Mouse (Mus musculus) megakaryocyte progenitor cell, adult 5-6 weeks (primary cell): ENCODE data around the gene Car5a. TPM values are rescaled to one million over a fixed set of nuclear protein-coding genes. Genes with fewer than 3 reads are reported as not detected.
A peak's percentile ranks its signal among the peaks of the same experiment; 100 is the strongest.

Experiments
- ATAC-seq: replicated peaks from 2 replicates; pipeline ENCODE4 v1.8.0; 2016; ENCODE audit warnings: mild to moderate bottlenecking, moderate TSS enrichment, inconsistent platforms; ENCODE audit not compliant: poor library complexity
- total RNA-seq, 2 experiments: library from RNA; stranded (forward) in 1 of 2; stranded (reverse) in 1 of 2; fragments of 157-497, 149-512 nt in 1 of 2; fragments of 200-1000 nt in 1 of 2; gene quantifications; 2 replicates each; pipeline versions ENCODE4 v1.2.3 to v1.2.4; 2015 to 2017

Car5a gene
- total RNA-seq, 2 experiments from 2014 or later, result not detected

- no peak for ATAC-seq
These were observed 36.1 kb downstream of the Car5a start for GRCm38 (mm10) chr8:121908378-121909147.

DNA sequence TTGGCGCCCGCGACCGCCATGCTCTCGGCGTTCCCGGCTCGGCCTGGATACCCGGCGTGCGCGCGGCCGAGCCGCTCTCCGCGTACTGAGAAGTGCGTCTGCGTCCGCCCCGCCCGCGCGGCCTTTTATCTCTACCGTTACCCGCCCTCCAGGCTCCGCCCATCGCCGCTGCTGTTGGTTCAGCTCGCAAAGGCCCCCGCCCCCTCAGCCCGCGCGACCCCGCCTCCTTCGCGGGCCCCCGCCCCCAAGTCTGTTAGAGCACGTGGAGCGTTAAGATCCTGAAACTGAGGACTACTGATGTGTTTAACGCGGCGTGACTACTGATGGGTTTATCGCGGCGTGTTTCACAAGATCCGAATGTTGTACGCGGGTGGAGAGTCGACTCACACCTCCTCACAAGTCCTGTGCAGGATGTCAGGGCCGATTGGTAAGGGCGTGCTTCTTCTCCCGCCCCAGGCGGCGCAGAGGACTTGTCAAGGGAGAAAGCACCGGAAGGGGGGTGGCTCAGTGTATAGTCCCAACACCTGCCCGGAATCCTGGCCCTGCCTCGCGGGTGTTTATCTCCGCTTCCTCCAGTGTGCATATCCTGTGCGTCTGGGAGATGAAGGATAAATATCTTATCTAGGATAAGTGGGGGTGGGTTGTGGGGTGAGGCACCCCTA, 37.0 kb downstream of the Car5a start, which contains the start of gene Slc7a5:
Slc7a5 (minus strand) TSS at position 108 of the 662 bp plus-strand sequence.
- ATAC-seq, result peak; percentile 78

DNA sequence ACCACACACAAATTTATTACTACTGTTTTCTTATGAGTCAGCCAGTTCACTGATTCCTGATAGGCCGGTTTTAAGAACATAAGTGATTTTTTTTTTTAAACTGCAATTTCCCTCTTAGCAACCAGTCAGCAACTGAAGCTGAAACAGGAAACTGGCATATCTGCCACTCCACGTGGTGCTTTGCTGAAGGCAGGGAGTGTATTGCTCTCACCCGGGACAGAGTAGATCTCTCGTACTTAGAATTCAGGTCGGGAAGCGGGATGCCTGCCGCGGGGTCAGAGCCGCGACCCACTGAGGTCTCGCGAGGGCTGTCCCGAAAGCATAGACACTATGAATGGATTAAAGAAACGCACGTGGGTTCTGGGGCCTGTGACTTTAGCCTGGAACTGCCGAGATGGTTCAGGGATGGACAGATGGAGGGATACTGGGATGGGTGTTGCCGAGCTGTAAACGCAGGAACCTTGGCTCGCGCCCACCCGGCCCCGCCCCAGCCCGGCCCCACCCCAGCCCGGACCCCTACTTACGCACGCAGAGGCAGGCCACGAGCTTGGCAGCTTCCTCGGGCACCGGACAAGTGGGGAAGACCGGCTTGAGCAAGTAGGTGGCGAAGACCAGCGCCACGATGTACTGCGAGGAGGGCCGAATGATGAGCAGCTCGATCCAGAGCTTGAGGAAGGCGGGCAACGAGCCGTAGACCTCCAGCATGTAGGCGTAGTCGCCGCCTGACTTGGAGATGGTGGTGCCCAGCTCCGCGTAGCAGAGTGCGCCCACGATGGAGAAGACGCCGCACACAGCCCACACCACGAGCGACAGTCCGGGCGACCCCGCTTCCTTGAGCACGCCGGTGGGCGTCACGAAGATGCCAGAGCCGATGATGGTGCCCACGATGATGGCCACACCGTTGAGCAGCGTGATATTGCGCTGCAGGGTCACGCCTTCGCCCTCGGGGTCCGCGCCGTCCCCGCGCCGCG, 37.9 kb downstream of the Car5a start:
- ATAC-seq, result peak; percentile 23

GRCm38 (mm10) chr8:121905864-121906263, 38.8 kb downstream of the Car5a start:
- no peak for ATAC-seq

DNA sequence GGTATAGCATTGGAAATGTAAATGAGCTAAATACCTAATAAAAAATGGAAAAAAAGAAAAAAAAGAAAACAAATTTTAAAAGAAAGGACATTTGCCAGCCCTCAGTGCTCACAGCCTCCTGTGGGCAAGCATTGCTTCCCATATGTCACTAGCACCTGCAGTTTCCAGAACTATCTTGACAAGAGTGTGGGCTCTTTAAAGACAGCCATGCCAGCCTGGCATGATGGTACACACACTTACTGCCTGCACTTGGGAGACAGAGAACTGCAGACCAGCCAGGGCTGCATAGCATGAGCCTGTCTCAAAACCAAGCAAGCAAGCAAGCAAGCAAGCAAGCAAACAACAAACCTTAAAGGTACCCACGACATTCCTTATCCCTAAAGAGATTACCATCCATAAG, 39.3 kb downstream of the Car5a start:
- ATAC-seq, result no peak

DNA sequence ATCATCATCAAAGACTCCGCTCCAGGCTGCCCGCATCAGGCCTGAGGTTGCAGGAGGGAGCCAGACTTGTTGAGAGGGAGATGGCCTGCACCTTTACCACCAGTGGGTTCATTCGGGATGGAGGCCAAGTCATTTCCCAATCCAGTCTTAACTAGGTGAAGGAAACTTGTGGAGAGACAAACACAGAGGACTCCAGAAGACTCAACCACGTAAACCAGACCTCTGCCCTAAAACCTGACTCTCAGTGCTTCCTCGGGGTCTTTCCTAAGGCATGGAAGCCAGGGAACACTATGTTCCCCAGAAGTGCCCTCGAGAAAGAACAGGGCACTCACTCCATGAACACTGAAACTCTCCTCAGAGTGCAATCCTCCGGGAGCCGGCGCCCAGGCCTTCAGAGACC, 39.7 kb downstream of the Car5a start:
- ATAC-seq, result no peak

GRCm38 (mm10) chr8:121903977-121904376, 40.7 kb downstream of the Car5a start:
- ATAC-seq, result no peak

- ATAC-seq, result no peak
These were observed 43.0 kb downstream of the Car5a start for GRCm38 (mm10) chr8:121901498-121902236.

GRCm38 (mm10) chr8:121899180-121900044, 45.3 kb downstream of the Car5a start:
- ATAC-seq, result peak; percentile 58

- peak; percentile 93 for ATAC-seq
These were observed 46.2 kb downstream of the Car5a start for GRCm38 (mm10) chr8:121898401-121898931.

- ATAC-seq, result peak; percentile 25
These were observed 46.8 kb downstream of the Car5a start for GRCm38 (mm10) chr8:121897871-121898381.

GRCm38 (mm10) chr8:121897205-121897604, 47.5 kb downstream of the Car5a start:
- no peak for ATAC-seq

GRCm38 (mm10) chr8:121896476-121897145, 48.1 kb downstream of the Car5a start:
- no peak for ATAC-seq

DNA sequence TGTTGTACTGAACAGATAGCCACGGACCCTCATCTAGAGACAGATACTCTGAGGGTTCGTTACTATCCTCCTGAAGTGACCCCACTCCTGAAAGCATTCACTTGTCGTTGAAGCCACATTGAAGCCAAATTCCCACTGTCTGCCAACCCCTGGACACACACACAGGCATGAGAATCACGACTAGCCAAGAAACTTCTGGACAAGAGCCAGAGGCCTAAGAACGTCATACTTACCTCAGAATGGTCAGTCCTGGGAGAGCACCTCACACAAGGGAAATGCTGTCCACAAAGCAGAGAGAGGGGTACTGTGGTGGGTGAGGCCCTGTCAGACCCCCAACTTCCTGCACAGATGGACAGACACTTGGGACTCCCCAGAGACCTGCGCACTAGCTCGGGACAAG, 48.8 kb downstream of the Car5a start:
- no peak for ATAC-seq

GRCm38 (mm10) chr8:121892875-121893274, 51.8 kb downstream of the Car5a start:
- no peak for ATAC-seq

GRCm38 (mm10) chr8:121889810-121890785, 54.6 kb downstream of the Car5a start:
- ATAC-seq, result no peak

- no peak for ATAC-seq
These were observed 55.4 kb downstream of the Car5a start for GRCm38 (mm10) chr8:121889317-121889716.
